Mouse (Mus musculus): ENCODE data around the gene Gabarapl2. TPM values are rescaled to one million over a fixed set of nuclear protein-coding genes. Genes with fewer than 3 reads are reported as not detected.

The Gabarapl2 gene
- polyA plus RNA-seq (2012; fragmentation: generic; extraction: Trizol): 44.6 TPM
- long read RNA-seq, experiment 1, transcript Gabarapl2-201 (4 exons, 1,677 nt): major isoform, 97 of 103 reads
- long read RNA-seq, experiment 1, partial matches to known transcripts: 4 of 103 reads
- long read RNA-seq, experiment 1, other reads (novel, unspliced or antisense): 2 of 103 reads
- long read RNA-seq, experiment 2, transcript Gabarapl2-201 (4 exons, 1,677 nt): major isoform, 54 of 54 reads
- long read RNA-seq, experiment 2, partial matches to known transcripts: 0 of 54 reads
- long read RNA-seq, experiment 2, other reads (novel, unspliced or antisense): 0 of 54 reads

DNA sequence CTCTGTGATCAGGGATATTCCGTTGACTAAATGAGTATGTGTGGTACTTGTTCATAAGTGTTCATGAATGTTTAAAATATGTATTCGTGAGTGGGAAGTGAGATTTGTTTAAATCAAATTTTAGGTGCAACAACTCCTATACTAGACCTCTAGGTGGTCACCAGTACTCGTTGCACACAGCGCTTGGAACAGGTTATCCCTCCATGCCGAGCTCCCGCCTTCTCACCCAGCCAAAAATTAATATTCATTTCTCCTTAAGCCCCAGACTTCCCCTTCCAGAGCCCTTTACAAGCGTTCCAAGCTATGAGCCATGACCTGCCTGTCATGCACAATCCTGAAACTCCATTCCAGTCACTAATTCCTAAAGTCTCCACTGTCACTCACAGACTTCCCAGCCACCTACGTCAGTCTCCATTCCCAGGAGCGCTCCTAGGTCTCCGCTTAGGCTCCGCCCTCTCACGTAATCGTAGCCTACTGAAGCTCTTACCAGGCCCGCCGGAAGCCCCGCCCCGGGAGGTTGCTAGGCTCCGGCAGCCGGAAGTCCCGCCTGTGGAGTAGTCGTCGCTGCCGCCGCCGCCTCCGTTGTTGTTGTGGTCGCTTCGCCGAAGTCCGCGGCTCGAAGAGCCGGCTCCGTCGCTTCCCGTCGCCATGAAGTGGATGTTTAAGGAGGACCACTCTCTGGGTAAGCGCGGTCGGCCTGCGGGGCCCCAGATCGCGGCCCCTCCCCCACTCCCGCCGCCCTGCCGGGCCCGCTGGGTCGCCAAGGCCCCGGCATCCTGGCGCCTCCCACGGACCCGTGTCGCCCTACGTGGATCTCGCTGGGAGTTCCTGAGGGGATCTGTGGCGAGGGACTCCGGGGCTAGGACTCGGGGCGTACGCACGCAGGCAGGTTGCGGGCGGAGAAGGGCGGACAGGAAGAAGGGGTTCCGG lies at the start of gene Gabarapl2:
Gene Gabarapl2 (plus strand): TSS at position 533 of the 930 bp plus-strand sequence.
- Histone ChIP-seq H3ac (ENCODE audit: control insufficient read depth, insufficient read length, low read depth) (peak within 1 kb of the TSS; percentile 92), H3K36me3 (ENCODE audit: control insufficient read depth, insufficient read depth) (peaks cover 20% of the 10 kb centered on the region), H3K79me3 (ENCODE audit: low read depth) (no peaks in the 10 kb centered on the region), H3K4me3 (ENCODE audit: insufficient read depth, poor library complexity, severe bottlenecking) (peak within 1 kb of the TSS; percentile 98), H3K79me2 (ENCODE audit: control insufficient read depth, insufficient read depth) (peaks cover 12% of the 10 kb centered on the region), H3K27me3 (ENCODE audit: control insufficient read depth, insufficient read depth, insufficient read length) (no peaks in the 10 kb centered on the region)
- no peak for TF ChIP-seq CEBPB (IDR thresholded peaks at IDR 0.05; ENCODE audit: low read depth)
- no peak for TF ChIP-seq MYOG (IDR thresholded peaks at IDR 0.05; ENCODE audit: control insufficient read depth, extremely low read depth, insufficient read length)
- TF ChIP-seq FOSL1 (IDR thresholded peaks at IDR 0.05; ENCODE audit: insufficient read depth, low read length, poor library complexity, severe bottlenecking): no peak
- no peak for TF ChIP-seq MYOD1 (IDR thresholded peaks at IDR 0.05; ENCODE audit: control insufficient read depth, insufficient read length, low read depth)
- no peak for TF ChIP-seq USF1 (IDR thresholded peaks at IDR 0.05; ENCODE audit: low read depth)
- TF ChIP-seq CTCF (IDR thresholded peaks at IDR 0.05; ENCODE audit: control insufficient read depth, insufficient read depth, insufficient read length): no peak

DNA sequence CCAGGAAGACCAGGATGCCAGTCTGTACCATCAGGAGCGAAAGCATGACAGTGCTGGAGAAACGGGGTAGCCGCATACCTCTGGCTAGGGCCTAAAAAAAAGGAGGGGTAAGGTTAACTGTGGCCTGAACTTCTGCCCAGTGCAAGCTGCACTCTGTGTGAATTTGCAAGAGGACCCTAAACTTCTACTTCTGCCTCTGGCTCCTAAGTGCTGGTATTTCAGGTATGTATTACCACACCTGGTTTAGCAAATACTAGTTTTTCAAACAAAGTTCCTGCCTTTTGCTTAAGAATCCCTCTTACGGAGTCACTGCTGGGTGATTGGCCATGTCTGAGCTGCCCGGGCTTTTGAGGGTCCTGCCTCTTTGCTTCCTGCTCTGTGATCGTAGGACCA lies 49.6 kb upstream of the Gabarapl2 start:
- H3ac ChIP-seq (ENCODE audit: control insufficient read depth, insufficient read length, low read depth): no peak overlapping the region
- H3K36me3 ChIP-seq (ENCODE audit: control insufficient read depth, insufficient read depth): no peaks in the 10 kb centered on the region
- H3K79me3 ChIP-seq (ENCODE audit: low read depth): no peaks in the 10 kb centered on the region
- H3K79me2 ChIP-seq (ENCODE audit: control insufficient read depth, insufficient read depth): no peaks in the 10 kb centered on the region
- TF ChIP-seq CTCF (IDR thresholded peaks at IDR 0.05; ENCODE audit: control insufficient read depth, insufficient read depth, insufficient read length) (no peak), MYOG (IDR thresholded peaks at IDR 0.05; ENCODE audit: control insufficient read depth, extremely low read depth, insufficient read length) (no peak), MAX (IDR thresholded peaks at IDR 0.05) (no peak), FOSL1 (IDR thresholded peaks at IDR 0.05; ENCODE audit: insufficient read depth, low read length, poor library complexity, severe bottlenecking) (no peak), USF1 (IDR thresholded peaks at IDR 0.05; ENCODE audit: low read depth) (no peak), CEBPB (IDR thresholded peaks at IDR 0.05; ENCODE audit: low read depth) (no peak), MYOD1 (IDR thresholded peaks at IDR 0.05; ENCODE audit: control insufficient read depth, insufficient read length, low read depth) (no peak)
- H3K4me3 ChIP-seq (ENCODE audit: insufficient read depth, poor library complexity, severe bottlenecking): no peak overlapping the region
- peaks cover 16% of the 10 kb centered on the region for H3K27me3 ChIP-seq (ENCODE audit: control insufficient read depth, insufficient read depth, insufficient read length)

DNA sequence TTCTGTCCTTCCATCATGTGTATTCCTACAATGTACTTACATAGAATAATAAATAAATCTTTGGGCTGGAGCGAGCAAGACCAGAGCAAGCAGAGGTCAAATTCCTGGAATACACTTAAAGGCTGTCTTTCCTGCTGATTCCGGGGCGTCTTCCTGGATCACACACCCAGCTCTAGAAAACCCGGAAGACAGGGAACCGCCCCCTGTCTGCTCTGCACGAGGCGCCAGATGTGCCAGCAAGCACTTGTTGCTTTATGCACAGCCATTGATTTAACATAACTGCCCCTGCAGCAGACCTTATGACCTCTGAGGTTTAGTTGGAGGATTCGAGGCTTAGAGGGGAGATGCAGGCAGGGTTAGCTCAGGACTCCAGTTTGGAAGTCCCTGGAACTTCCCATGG lies 48.5 kb upstream of the Gabarapl2 start:
- Histone ChIP-seq H3K4me3 (ENCODE audit: insufficient read depth, poor library complexity, severe bottlenecking) (no peak overlapping the region), H3K27me3 (ENCODE audit: control insufficient read depth, insufficient read depth, insufficient read length) (peaks cover 16% of the 10 kb centered on the region), H3K79me3 (ENCODE audit: low read depth) (no peaks in the 10 kb centered on the region), H3ac (ENCODE audit: control insufficient read depth, insufficient read length, low read depth) (no peak overlapping the region), H3K79me2 (ENCODE audit: control insufficient read depth, insufficient read depth) (no peaks in the 10 kb centered on the region), H3K36me3 (ENCODE audit: control insufficient read depth, insufficient read depth) (no peaks in the 10 kb centered on the region)
- TF ChIP-seq MYOD1 (IDR thresholded peaks at IDR 0.05; ENCODE audit: control insufficient read depth, insufficient read length, low read depth) (no peak), FOSL1 (IDR thresholded peaks at IDR 0.05; ENCODE audit: insufficient read depth, low read length, poor library complexity, severe bottlenecking) (no peak), MYOG (IDR thresholded peaks at IDR 0.05; ENCODE audit: control insufficient read depth, extremely low read depth, insufficient read length) (no peak), CEBPB (IDR thresholded peaks at IDR 0.05; ENCODE audit: low read depth) (no peak), MAX (IDR thresholded peaks at IDR 0.05) (no peak), USF1 (IDR thresholded peaks at IDR 0.05; ENCODE audit: low read depth) (no peak), CTCF (IDR thresholded peaks at IDR 0.05; ENCODE audit: control insufficient read depth, insufficient read depth, insufficient read length) (no peak)

DNA sequence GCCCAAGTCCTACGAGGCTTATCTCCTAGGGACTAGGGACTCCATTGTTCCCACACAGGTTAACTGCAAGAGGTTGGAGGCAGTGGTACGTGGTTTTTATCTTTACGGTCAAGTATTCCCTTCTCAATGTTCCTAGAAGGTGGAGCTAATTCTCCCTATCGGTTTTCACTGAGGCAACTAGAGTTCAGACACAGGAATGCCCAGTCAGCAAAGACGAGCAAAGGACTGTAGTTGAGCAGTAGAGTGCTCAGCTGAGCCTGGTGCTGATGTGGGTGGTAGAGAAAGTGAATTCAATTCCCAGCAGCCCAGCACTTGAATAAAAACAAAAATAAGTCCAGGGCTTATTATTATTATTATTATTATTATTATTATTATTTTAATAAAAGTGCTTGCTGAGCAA lies 47.9 kb upstream of the Gabarapl2 start:
- H3K79me3 ChIP-seq (ENCODE audit: low read depth): no peaks in the 10 kb centered on the region
- TF ChIP-seq CEBPB (IDR thresholded peaks at IDR 0.05; ENCODE audit: low read depth) (no peak), CTCF (IDR thresholded peaks at IDR 0.05; ENCODE audit: control insufficient read depth, insufficient read depth, insufficient read length) (no peak), MYOD1 (IDR thresholded peaks at IDR 0.05; ENCODE audit: control insufficient read depth, insufficient read length, low read depth) (no peak), MYOG (IDR thresholded peaks at IDR 0.05; ENCODE audit: control insufficient read depth, extremely low read depth, insufficient read length) (no peak), USF1 (IDR thresholded peaks at IDR 0.05; ENCODE audit: low read depth) (no peak), FOSL1 (IDR thresholded peaks at IDR 0.05; ENCODE audit: insufficient read depth, low read length, poor library complexity, severe bottlenecking) (no peak), MAX (IDR thresholded peaks at IDR 0.05) (no peak)
- H3ac ChIP-seq (ENCODE audit: control insufficient read depth, insufficient read length, low read depth): no peak overlapping the region
- H3K4me3 ChIP-seq (ENCODE audit: insufficient read depth, poor library complexity, severe bottlenecking): no peak overlapping the region
- H3K36me3 ChIP-seq (ENCODE audit: control insufficient read depth, insufficient read depth): no peaks in the 10 kb centered on the region
- H3K27me3 ChIP-seq (ENCODE audit: control insufficient read depth, insufficient read depth, insufficient read length): peaks cover 16% of the 10 kb centered on the region
- H3K79me2 ChIP-seq (ENCODE audit: control insufficient read depth, insufficient read depth): no peaks in the 10 kb centered on the region

DNA sequence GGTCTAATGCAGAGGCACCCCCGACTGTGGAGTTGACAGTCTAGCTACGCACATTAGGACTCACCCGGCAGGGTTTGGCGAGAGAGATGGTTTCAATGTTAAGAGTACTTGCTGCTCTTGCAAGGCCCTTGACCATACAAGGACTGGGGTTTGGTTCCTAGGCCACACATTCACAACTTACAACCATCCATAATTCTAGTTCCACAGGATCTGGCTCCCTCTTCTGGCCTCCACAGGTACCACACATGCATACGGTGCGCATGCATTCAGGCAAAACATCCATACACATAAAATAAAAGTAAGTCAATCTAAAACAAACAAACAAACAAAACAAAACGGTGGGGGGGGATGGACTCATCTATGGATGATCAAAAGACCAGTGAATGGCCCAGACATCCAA lies 45.5 kb upstream of the Gabarapl2 start:
- Histone ChIP-seq H3K4me3 (ENCODE audit: insufficient read depth, poor library complexity, severe bottlenecking) (no peak overlapping the region), H3ac (ENCODE audit: control insufficient read depth, insufficient read length, low read depth) (no peak overlapping the region), H3K27me3 (ENCODE audit: control insufficient read depth, insufficient read depth, insufficient read length) (peaks cover 8% of the 10 kb centered on the region), H3K36me3 (ENCODE audit: control insufficient read depth, insufficient read depth) (no peaks in the 10 kb centered on the region), H3K79me3 (ENCODE audit: low read depth) (no peaks in the 10 kb centered on the region), H3K79me2 (ENCODE audit: control insufficient read depth, insufficient read depth) (no peaks in the 10 kb centered on the region)
- TF ChIP-seq CTCF (IDR thresholded peaks at IDR 0.05; ENCODE audit: control insufficient read depth, insufficient read depth, insufficient read length) (no peak), USF1 (IDR thresholded peaks at IDR 0.05; ENCODE audit: low read depth) (no peak), FOSL1 (IDR thresholded peaks at IDR 0.05; ENCODE audit: insufficient read depth, low read length, poor library complexity, severe bottlenecking) (no peak), MAX (IDR thresholded peaks at IDR 0.05) (no peak), MYOD1 (IDR thresholded peaks at IDR 0.05; ENCODE audit: control insufficient read depth, insufficient read length, low read depth) (no peak), CEBPB (IDR thresholded peaks at IDR 0.05; ENCODE audit: low read depth) (no peak), MYOG (IDR thresholded peaks at IDR 0.05; ENCODE audit: control insufficient read depth, extremely low read depth, insufficient read length) (no peak)
